Mouse (Mus musculus): ENCODE data around the gene Narf.

Narf gene

DNA sequence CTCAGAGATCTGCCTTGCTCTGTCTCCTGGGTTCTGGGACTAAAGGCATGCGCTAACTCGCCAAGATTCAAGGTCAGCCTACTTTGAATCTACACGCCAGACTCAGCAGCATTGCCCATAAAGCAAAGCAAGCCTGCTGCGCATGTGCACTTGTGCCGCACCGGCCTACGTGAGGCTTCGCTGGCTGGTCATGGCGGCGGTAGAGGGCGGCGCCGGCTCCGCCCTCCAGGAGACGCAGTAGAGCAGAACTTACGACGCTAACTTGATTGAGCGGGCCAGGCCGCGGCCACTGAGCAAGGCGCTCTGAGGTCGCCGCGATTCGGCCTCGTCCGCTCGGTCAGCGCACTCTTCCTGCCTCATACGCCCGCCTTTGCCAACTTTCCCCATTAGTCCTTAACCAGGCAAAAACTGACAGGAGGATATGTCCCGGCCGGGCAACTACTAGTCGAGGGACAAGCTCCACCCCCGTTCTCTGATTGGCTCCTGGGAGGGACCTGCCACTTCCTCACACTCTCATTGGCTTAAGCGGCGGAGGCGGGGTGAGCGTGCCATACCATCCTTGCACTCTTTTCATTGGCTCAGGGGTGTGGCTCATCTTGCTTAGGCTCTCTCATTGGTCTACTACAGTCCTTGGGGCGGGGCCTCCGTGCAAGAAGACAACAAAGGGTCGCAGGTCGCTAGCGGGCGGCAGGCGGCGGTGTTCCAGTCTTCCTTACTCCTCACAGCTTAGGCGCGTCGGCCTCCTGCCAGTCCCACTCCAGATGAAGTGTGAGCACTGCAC is at the start of gene Narf:
Gene Narf, plus strand, starts transcription at position 690 of the 781 bp plus-strand sequence.
- peak; percentile 100 for DNase-seq (ENCODE audit: low spot score in 2 of 2)

DNA sequence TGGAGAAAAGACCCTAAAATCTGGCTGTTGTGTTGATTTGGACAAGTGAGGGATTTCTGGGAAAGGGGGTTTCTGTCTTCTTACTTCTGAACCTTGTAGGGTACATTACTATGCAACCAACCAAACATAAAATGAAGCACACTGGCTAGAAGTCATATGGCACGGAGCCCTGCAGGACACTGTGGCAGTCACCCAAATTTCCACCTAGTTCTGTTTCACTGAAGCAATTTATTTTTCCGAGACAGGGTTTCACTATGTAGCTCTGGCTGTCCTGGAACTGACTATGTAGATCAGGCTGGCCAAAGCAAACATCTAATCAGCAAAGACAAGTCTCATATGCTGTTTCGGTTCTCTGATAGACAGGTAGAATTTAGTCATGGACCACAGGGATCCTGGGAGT is 47.4 kb upstream of the Narf start:
- no peak for DNase-seq (ENCODE audit: low spot score in 2 of 2)

DNA sequence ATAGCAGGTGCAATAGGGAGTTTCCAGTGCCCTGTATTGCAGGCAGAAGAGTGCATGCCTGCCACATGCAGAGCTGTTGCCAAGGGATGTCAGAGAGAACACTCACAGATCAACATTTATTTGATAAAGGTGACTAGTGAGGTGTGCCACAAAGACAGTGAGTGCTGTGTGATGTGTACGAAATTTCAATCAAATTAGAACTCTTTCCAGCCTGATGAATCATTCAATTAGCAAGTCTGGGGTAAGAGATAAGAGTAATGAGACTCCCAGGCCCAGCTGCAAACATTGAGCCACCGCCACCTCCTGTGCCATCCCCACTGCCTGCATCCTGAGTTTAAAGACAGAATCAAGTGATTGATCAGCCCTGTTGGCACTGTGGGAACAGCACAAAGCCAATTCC is 44.3 kb upstream of the Narf start:
- no peak for DNase-seq (ENCODE audit: low spot score in 2 of 2)

DNA sequence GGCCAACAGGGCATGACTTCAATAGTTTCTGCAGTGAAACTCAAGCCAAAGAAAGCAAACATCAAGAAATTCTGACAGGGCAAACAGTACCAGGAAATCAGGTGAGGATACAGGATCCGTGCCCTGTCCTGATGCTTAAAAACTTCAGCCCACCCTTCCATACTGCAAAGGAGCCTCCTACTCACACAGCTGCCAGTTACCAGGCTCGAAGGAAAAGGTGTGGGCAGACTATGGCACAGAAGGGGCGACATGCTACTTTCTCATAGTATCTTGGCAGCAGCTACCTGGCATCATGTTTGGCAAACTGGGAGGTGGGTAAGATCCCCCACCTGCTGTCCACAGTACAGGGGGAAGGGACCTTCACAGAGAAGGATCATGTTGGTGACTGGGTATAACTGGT is 43.6 kb upstream of the Narf start:
- DNase-seq (ENCODE audit: low spot score in 2 of 2): no peak

DNA sequence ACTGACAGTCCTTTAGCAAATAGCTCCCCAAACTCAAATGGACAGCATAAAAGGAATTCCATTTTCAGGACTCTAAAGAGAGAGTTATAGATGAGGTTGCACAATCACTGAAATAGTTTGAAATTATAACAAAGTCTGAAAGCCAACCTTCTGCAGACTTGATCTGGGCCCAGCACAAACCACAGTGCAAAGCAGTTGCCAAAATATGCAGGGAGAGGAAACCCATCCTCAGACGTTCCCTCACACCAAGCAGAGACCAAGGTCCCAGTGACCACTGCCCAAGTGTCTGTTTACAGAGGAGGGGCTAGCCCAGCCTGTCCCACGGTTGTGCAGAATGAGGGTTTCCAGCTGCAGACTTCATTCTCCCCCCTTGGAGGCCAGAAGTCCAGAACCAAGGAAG is 38.4 kb upstream of the Narf start:
- DNase-seq (ENCODE audit: low spot score in 2 of 2): no peak

DNA sequence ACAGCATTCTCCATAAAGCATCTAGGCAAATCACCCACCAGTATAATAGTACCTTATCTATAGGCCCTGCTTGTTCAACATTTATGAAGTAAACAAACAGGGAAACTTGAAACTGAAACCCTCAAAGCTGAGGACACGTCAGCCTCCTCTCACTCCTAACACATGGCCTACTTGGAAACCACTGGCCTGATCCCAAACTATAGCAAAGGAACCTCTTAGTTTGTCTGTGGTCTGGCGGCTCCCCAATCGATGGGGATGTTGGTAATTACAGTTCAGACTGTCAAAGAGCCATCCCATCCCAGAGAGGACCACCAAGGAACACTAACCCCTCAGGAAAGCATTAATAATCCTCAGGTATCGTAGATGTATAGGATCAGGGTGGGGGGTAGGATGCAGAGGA is 37.2 kb upstream of the Narf start:
- no peak for DNase-seq (ENCODE audit: low spot score in 2 of 2)

DNA sequence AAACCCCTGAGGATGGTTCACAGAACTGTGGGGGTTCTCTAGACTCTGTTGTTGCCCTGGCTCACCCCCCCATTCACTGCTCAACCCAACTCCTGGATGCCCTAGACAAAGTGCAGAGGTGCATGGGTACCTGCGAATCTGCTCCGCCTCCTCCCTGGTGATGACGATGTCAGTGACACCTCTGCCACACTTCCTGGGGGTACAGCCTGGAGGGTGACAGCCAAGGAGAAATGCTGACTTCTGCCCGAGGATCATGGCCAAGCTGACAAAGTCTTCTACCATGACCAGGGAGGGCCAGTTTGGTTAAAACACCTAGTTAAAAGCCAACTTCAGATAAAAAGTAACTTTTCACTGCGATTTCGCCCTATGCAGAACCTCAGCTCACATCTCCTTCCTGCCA is 36.3 kb upstream of the Narf start:
- DNase-seq (ENCODE audit: low spot score in 2 of 2): no peak

DNA sequence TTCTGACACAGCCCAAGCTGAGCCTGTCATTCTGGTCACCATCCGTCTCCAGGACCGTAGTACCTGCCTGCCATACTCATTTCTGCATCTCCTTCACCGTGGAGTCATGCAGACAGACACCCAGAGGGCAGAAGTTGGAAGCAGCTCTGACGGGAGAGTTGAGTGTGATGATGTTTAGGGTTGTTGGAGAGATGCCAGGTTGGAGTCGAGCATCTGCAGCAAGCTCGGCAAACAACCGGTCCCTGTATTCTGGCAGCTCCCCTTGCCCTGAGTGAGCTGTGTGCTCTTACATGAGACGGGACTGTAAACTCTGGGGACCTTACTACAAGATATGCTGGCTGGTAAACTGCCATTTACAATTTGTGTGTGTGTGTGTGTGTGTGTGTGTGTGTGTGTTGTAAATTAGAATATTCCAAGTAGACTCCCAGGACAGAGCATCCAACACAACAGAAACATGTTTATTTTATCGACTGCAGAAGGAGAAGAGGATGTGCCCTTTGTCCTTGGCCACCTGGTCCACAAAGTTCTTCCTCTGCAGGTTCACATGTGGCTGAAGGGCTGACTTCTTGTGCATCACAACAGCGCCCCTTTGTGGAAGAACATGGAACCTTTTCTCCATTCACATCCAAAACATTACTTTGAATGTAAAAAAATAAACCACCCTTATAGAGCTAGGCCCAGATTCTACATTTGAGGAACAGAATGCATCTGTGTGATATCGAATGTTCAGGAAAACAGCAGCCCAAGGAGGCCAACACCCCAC is 35.4 kb upstream of the Narf start:
- DNase-seq (ENCODE audit: low spot score in 2 of 2): peak in 1 of 2 experiments; percentile 45

DNA sequence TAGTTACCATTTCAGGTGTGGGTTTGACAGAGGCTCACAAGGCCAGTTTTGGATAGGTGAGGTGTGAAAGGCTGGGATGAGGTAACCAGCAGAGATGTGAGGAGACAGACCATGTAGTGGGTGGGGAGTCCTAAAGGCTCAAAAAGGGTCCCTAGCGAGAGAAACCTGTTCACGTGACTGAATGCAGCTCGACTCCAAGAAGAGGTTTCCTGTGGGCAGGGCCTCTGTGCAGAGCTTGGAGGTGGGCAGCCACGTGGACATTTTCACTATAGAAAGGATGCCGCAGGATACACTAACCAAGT is 33.2 kb upstream of the Narf start:
- no peak for DNase-seq (ENCODE audit: low spot score in 2 of 2)

DNA sequence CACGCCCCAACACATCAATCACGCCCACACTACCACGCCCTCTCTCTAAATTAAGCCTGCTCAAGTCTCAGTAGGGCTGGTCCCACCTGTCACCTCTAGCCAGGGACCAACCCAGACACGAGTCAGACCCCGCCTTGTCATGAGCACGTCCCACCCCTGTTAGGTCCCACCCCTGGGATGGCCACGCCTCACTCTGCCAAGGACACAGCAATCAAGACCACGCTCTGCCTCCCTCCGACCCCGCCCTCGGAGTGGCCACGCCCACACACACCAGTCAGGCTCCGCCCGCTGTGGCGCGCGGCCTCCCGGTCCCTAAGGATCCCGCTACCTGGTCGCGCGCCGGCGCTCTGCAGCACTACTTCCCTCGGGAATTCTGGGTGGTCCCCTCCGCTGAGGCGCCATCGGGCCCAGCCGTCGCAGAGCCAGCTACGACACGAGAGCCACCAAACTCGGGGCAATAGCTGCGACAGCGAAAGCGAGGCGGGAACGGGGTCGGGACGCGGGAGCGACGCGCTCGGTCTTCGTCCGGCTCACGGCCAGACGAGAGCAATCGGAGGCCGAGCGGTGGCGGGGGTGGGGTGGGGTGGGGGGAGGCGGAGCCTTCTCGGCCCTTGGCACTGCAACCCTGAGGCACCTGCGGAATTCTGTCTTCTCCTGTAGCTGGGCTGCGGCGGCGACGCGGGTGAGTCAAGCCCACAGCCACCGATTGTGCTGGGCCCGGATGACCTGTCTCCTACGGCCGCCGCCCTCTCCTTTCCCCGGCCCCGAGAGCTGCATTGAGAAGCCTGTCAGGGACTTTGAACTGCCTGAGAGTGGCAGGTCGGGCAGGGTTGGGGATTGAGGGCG is 32.7 kb upstream of the Narf start, which contains the start of the genes Hexdc and Ogfod3:
Gene Hexdc, plus strand, starts transcription at position 273 of the 846 bp plus-strand sequence.
Gene Ogfod3, minus strand, starts transcription at position 551 of the 846 bp plus-strand sequence.
- peak; percentile 91 to 92 for DNase-seq (ENCODE audit: low spot score in 2 of 2)

DNA sequence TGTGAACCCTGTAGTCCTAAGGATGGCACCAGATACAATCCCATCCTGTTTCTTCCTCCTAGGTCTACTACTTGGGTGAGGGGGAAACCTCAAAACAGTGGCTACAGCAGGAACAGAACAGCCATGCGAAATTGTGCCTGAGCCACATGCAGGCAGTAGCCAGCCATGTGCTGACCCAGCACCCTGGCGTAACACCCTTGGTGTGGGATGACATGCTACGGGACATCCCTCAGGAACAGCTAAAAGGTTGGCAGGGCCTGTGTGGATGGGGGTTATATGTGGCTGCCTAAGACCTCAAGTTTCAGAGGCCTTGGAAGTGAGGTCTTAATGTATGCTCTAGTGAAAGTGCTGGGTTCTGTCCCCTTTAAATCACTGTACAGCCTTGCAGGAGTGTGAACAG is 20.2 kb upstream of the Narf start:
- no peak for DNase-seq (ENCODE audit: low spot score in 2 of 2)

DNA sequence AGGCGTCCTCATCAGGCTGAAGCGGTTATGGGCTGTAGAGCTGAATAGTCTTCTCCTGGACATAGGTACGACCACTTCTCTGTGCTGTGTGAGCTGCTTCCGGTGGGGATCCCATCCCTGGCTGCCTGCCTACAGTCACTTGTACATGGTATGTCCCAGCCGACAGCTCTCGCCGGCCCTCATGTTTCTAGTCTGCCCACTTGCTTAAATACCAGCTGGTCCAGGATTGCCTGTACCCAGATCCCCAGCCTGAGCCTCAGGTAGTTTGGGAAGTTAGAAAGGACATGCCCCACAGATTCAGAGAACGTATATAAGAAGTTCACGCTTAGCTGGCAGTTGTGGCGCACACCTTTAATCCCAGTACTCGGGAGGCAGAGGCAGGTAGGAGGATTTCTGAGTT is 17.3 kb upstream of the Narf start:
- no peak for DNase-seq (ENCODE audit: low spot score in 2 of 2)

DNA sequence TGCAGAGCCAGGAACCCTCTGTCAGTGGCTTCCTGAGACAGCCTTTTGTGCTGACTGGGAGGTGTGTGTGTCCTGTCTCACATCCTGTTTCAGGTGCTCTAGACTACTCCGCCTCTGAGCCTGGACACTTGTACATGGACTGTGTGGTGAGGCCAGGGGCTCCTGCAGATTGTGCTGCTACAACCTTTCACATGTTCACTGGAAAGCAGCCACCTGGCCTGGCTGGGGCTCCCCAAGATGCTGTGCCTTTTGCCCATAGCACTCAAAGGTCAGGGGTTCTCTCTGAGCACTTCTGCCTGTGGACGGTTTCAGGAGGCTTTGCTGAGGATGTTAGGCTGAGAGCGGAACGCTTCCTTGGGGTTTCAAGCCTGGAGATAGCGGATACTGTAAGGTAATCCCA is 16.3 kb upstream of the Narf start:
- no peak for DNase-seq (ENCODE audit: low spot score in 2 of 2)

DNA sequence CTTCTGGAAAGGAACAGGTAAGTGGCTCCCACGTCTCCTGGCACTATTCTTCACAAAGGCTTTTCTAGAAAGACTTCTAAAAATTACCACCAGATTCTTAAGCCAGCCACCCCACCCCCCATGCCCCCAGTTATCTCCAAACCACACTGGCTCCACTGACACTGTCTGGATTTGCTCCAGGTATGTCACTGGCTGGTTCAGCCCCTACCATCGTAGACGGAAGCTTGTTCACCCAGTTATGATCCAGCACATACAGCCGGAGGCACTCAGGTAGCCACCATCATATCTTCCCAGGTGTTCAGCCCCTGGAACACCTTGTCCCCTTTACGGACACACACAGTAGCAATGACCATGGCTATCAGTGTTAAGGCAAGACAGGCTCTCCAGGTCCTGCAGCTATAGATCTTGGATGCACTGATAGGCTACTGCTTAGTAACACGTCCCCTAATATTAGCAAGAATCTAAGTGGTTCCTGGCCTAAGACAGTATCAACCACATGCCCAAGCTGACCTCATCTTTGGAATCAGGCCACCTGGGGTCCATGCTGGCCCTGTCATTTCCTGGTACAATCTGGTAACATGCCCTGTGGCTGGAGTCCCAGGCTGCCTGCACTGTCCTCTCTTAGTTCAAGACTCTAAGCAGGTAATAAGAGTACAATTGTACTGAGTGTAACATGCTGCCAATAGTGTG is 15.6 kb upstream of the Narf start:
- DNase-seq (ENCODE audit: low spot score in 2 of 2): no peak

DNA sequence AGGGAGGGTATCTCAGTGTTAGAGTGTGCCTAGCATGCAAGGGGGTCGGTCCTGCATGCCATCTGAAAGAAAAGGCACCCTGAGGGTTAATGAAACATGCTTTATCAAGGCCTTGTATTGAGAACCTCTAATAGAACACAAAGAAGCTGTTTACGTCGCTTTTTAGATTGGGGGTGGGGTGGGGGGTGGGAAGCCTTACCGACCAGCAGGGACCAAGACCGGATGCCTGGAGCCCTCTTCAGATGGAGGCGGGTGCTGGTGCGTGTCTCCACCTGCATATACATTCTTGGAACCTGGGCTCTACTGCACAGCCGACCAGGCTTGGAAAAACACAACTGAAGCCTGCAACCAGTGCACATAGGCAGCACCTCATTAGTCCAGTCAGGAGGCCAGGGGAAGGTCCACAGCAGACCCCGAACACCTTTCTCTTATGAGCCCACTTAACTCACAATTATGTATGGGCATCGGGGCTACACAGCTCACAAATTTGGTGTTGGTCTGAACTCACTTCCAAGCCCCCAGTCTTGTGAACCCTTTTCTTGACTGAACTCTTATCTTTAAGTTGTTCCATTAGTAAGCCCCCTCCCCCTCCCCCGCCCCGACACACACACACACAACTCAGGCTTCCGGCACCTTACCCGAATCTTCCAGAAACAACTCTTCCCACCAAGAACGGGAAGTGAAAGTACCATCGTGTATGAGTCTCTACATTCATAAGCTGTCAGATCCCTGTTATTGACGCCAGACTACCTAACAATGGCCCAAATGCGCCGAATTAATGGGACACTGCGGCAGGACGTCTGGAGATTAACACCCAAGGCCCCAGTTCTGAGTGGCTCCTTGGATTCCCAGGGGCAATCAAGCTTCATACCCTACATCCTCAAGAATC is 8.7 kb upstream of the Narf start:
- DNase-seq (ENCODE audit: low spot score in 2 of 2): no peak

DNA sequence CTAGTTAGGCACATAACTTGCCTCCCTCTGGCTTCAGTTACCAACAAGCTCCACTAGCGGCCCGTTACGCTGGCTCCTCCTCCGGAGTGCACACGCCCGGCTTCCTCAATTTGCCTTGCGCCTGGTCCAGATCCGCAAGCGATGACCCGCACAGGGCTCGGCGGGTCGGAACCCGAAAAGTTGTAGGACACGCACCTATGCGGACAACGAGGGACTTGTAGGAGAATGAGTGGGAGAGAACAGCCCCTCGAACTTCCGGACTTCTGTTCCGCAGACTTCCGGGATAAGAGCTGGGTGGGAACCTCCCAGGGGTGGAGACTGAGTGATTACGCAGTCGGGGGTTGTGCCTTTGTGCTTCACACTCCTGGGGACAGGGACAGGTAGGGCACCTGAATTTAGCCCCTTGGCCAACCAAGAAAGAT is 8.0 kb upstream of the Narf start, which contains the start of gene Cybc1:
Gene Cybc1, minus strand, starts transcription at position 305 of the 422 bp plus-strand sequence.
- DNase-seq (ENCODE audit: low spot score in 2 of 2): peak in 1 of 2 experiments; percentile 71

DNA sequence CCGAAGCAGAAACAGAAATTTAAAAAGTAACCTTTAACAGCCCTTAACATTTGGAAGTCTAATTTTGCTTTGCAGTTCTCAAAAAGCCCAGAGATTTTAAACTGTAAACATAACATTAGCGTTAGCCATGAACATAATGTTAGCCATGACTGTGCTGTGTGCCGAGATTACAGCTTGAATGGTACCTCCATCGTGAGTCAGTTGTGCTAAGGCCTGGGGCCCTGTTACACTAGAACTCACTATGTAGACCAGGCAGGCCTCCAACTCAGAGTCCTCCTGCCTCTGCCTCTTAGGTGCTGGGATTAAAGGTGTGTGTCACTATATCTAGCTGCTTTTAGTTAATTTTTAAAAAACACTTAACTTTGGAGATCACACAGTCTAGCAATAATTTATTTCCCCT is 5.9 kb upstream of the Narf start:
- DNase-seq (ENCODE audit: low spot score in 2 of 2): no peak

DNA sequence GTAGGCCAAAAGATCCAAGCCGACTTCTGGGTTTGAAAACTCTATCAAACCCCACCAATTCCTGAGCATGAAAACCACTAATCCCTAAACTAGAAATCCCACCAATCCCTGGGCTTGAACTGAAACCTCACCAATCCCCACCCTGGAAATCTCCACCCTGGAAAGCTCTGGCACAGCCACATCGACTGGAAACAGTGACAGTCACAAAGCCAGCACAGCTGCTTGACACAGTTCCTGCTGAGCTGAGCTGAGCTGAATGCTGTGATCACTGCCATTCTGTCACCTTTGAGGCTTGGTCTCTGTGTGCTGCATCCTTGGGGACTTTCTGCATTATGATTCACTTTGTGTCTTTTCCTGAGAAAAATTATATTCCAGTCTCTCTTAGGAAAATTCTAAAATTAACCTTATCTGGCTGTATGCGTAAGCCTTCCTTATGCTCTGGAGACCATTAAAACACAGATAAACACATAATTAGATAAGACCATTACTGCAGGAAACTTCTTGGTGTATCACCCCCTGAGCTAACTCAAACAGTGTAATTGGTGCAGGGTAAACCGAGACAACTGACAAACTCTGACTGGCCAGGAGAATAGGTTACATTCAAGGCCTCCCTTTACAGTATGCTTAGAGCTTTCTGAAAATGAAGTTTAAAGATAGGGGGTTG is 5.3 kb upstream of the Narf start:
- no peak for DNase-seq (ENCODE audit: low spot score in 2 of 2)

DNA sequence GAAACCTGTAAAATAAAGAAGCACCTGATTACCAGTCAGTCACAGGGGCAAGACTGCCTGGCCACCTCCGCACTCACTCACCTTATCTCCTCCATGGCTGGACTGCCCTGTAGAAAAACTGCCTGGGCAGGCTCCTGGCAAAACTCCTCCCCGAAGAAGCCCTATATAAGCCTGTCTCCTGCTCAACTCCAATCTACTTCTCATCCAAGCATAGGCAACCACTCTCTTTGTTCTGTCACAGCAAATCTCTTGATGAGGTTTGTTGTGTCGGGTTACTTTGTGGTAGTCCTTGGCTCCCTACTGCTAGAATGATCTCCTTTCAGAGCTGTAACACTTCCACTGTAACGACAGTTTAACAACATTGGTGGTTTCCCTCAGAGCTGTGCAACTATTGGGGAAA is 4.3 kb upstream of the Narf start:
- DNase-seq (ENCODE audit: low spot score in 2 of 2): no peak

All from left cerebral cortex, adult 9 months (tissue).